Mouse (Mus musculus) intestine, embryonic 16.5 days (tissue): ENCODE measurements around the gene Cep170b. TPM values are rescaled to one million over a fixed set of nuclear protein-coding genes. Genes with fewer than 3 reads are reported as not detected.

Source experiments
- ATAC-seq: fragments of 200-750 bp; cut with Nextera tagmentation; 2 replicates; pipeline ENCODE4 v1.8.0; 2017; ENCODE audit warnings: moderate TSS enrichment, moderate library complexity
- H3K27ac ChIP-seq: fragments of 300-500 bp; sonication (generic); 2 replicates; pipeline ENCODE4 v1.5.1; 2014; ENCODE audit warnings: mild to moderate bottlenecking, low read length
- H3K27me3 ChIP-seq: fragments of 300-500 bp; sonication (generic); replicated peaks from 2 replicates; pipeline ENCODE4 v1.6.1; 2014; ENCODE audit warnings: low read length, control low read depth, mixed read lengths; ENCODE audit not compliant: control insufficient read depth, insufficient read depth
- H3K36me3 ChIP-seq: fragments of 300-500 bp; sonication (generic); 2 replicates; pipeline ENCODE4 v1.6.1; 2014; ENCODE audit warnings: low read length, control low read depth; ENCODE audit not compliant: control insufficient read depth, insufficient read depth
- H3K4me1 ChIP-seq: fragments of 300-500 bp; sonication (generic); 2 replicates; pipeline ENCODE4 v1.6.1; 2014; ENCODE audit warnings: low read length, control low read depth, mixed read lengths; ENCODE audit not compliant: control insufficient read depth, insufficient read depth
- H3K4me2 ChIP-seq: fragments of 300-500 bp; sonication (generic); 2 replicates; pipeline ENCODE4 v1.6.1; 2014; ENCODE audit warnings: low read depth, low read length, control low read depth
- H3K4me3 ChIP-seq: fragments of 300-500 bp; sonication (generic); 2 replicates; pipeline ENCODE4 v1.5.1; 2014; ENCODE audit warnings: mild to moderate bottlenecking, low read length
- H3K9ac ChIP-seq: fragments of 300-500 bp; sonication (generic); 2 replicates; pipeline ENCODE4 v1.6.1; 2014; ENCODE audit warnings: low read depth, low read length
- H3K9me3 ChIP-seq: fragments of 300-500 bp; sonication (generic); 2 replicates; pipeline ENCODE4 v1.6.1; 2016; ENCODE audit warnings: low read length, control low read depth; ENCODE audit not compliant: control insufficient read depth
- WGBS: fragments of 180-500 bp; shearing (Covaris S2); extraction: QIAGEN DNeasy Blood & Tissue Kit; methylation state at CpG from one replicate; pipeline ENCODE4 v1.1.7; 2014; 5-methylcytosine and 5-hydroxymethylcytosine counted together
- polyA plus RNA-seq: library from polyadenylated mRNA; unstranded; fragments of >200 nt; fragmentation: Nextera tagmentation; extraction: Ambion mirVana; gene quantifications from 2 replicates; pipeline ENCODE4 v1.2.1, GENCODE M21; 2015

Gene Cep170b
- polyA plus RNA-seq, 1 experiment from 2014 or later: 13.2 TPM

DNA sequence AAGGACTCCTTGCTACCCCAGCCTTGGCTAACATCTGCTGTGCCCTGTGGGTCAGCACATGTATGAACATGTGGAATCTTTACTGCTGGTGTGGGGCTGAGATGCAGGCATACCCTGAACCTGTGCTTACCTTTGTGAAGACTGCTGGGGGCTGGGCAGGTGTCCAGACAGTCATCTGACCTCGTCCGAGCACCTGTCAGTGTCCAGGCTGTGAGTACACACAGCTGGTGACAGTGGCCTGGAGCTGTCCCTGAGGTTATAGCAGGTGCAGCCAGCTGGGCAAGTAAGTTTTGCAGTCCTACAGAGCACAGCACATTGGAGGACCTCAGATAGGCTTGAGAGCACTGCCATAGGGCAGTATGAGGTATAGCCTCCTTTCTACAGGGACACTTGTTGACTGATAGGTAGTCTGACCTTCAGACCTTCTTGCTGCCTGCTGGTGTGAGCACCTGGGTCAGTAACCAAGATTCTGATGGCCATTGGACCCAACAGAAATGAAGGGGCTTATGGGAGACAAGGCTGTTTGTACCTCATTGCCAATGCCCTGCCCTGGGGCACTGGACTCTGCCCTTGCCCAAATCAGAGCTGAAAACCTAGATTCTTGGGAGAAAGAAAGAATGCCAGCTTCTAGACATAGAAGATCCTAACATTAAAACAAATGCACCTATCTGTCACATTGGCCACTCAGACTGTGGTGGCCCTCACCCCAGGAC, 14.0 kb downstream of the Cep170b start:
- Histone ChIP-seq H3K27me3 (no peaks in the 10 kb centered on the region), H3K4me3 (no peak overlapping the region), H3K4me2 (no peak overlapping the region), H3K9me3 (no peaks in the 10 kb centered on the region), H3K36me3 (peaks cover 16% of the 10 kb centered on the region), H3K9ac (no peak overlapping the region), H3K4me1 (no peaks in the 10 kb centered on the region), H3K27ac (no peak overlapping the region)
- WGBS: 84% methylated on average over 2 of the region's 2 CpGs
- ATAC-seq: no peak

GRCm38 (mm10) chr12:112734881-112735655, 14.8 kb downstream of the Cep170b start:
- Histone ChIP-seq H3K27me3 (no peaks in the 10 kb centered on the region), H3K9me3 (no peaks in the 10 kb centered on the region), H3K27ac (no peak overlapping the region), H3K4me3 (no peak overlapping the region), H3K9ac (no peak overlapping the region), H3K4me2 (no peak overlapping the region), H3K36me3 (peaks cover 21% of the 10 kb centered on the region), H3K4me1 (no peaks in the 10 kb centered on the region)
- 91% methylated on average over 19 of the region's 19 CpGs for WGBS
- no peak for ATAC-seq

DNA sequence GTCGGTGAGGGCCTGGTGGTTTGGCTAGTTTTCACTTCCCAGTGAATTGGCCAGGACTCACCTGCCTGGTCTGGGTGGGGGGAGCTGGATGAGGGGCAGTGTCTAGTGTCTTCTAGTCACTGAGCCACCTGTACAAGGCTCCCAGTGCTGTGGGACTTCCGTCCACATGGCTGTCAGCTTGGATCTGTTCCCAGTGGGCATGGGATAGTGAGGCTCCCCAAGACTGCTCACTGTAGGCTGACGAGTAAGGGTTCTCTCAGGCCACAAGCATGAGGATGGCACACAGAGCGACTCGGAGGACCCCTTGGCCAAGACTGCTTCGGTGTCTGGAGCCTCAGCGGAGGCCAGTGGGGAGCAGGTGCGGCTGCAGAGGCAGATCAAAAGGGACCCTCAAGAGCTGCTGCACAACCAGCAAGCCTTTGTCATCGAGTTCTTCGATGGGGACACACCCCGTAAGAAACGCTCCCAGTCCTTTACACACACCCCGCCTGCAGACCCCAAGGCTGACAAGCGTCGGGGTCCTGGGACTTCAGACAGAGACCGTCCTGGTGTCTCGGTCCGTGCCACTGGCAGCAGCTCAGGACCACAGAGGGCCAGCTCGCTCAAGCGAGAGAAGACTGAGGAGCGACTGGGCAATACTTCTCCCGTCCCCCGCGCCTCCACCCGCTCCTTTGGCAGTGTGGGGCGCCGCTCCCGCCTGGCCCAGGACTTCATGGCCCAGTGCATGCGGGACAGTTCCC, 15.8 kb downstream of the Cep170b start:
- H3K27ac ChIP-seq: no peak overlapping the region
- H3K27me3 ChIP-seq: no peaks in the 10 kb centered on the region
- no peak overlapping the region for H3K9ac ChIP-seq
- 87% methylated on average over 29 of the region's 29 CpGs for WGBS
- H3K9me3 ChIP-seq: no peaks in the 10 kb centered on the region
- peaks cover 21% of the 10 kb centered on the region for H3K36me3 ChIP-seq
- H3K4me2 ChIP-seq: no peak overlapping the region
- no peaks in the 10 kb centered on the region for H3K4me1 ChIP-seq
- ATAC-seq: no peak
- H3K4me3 ChIP-seq: no peak overlapping the region

GRCm38 (mm10) chr12:112736636-112736925, 16.3 kb downstream of the Cep170b start:
- 88% methylated on average over 10 of the region's 10 CpGs for WGBS
- no peaks in the 10 kb centered on the region for H3K9me3 ChIP-seq
- no peak overlapping the region for H3K4me3 ChIP-seq
- H3K4me2 ChIP-seq: no peak overlapping the region
- no peak for ATAC-seq
- H3K27ac ChIP-seq: no peak overlapping the region
- no peaks in the 10 kb centered on the region for H3K27me3 ChIP-seq
- no peak overlapping the region for H3K9ac ChIP-seq
- H3K4me1 ChIP-seq: no peaks in the 10 kb centered on the region
- H3K36me3 ChIP-seq: peaks cover 21% of the 10 kb centered on the region; the same call in 1 of the 2 replicates

- WGBS: 85% methylated on average over 7 of the region's 7 CpGs
These were observed 16.8 kb downstream of the Cep170b start for GRCm38 (mm10) chr12:112737081-112737480.

GRCm38 (mm10) chr12:112737761-112738160, 17.5 kb downstream of the Cep170b start:
- Histone ChIP-seq H3K4me2 (no peak overlapping the region), H3K27me3 (no peaks in the 10 kb centered on the region), H3K27ac (no peak overlapping the region), H3K9ac (no peak overlapping the region), H3K36me3 (peaks cover 18% of the 10 kb centered on the region; the same call in 1 of the 2 replicates), H3K9me3 (no peaks in the 10 kb centered on the region), H3K4me3 (no peak overlapping the region), H3K4me1 (peaks cover 5% of the 10 kb centered on the region; the same call in 1 of the 2 replicates)
- ATAC-seq: no peak
- WGBS: 90% methylated on average over 14 of the region's 14 CpGs

More at GRCm38 (mm10) chr12:112737081-112737480, 16.8 kb downstream of the Cep170b start:
- Histone ChIP-seq H3K9me3 (no peaks in the 10 kb centered on the region), H3K4me2 (no peak overlapping the region), H3K9ac (no peak overlapping the region), H3K27me3 (no peaks in the 10 kb centered on the region), H3K4me3 (no peak overlapping the region), H3K4me1 (no peaks in the 10 kb centered on the region), H3K27ac (no peak overlapping the region), H3K36me3 (peaks cover 20% of the 10 kb centered on the region; the same call in 1 of the 2 replicates)
- no peak for ATAC-seq

- H3K4me2 ChIP-seq: no peak overlapping the region
- no peaks in the 10 kb centered on the region for H3K9me3 ChIP-seq
- H3K36me3 ChIP-seq: peaks cover 18% of the 10 kb centered on the region; the same call in 1 of the 2 replicates
- H3K4me3 ChIP-seq: no peak overlapping the region
- no peak for ATAC-seq
- 93% methylated on average over 31 of the region's 31 CpGs for WGBS
- peaks cover 9% of the 10 kb centered on the region; the same call in 1 of the 2 replicates for H3K4me1 ChIP-seq
- H3K27ac ChIP-seq: no peak overlapping the region
- no peaks in the 10 kb centered on the region for H3K27me3 ChIP-seq
- no peak overlapping the region for H3K9ac ChIP-seq
These were observed 18.2 kb downstream of the Cep170b start for GRCm38 (mm10) chr12:112738281-112739022.

DNA sequence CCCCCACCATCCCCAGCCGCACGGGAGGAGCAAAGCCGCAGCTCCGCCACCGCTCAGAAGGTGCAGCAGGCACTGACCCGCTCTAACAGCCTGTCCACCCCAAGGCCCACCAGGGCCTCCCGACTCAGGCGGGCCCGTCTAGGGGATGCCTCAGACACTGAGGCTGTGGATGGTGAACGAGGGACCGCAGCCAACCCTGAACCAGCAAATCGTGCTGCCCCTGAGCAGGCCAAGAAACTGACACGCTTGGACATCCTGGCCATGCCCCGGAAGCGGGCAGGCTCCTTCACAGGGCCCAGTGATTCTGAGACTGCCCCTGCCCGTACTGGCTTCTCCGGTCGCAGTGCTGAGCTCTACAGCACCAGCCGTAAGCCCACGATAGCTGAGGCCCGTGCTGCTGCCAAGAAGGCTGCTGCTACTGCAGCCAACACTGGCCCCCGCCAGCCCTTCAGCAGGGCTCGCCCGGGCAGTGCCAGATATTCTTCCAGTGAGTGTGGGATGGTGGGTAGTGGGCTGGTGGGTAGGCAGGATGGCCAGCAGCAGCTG, 18.8 kb downstream of the Cep170b start:
- Histone ChIP-seq H3K4me2 (no peak overlapping the region), H3K27ac (no peak overlapping the region), H3K9ac (no peak overlapping the region), H3K4me1 (peaks cover 9% of the 10 kb centered on the region; the same call in 1 of the 2 replicates), H3K9me3 (no peaks in the 10 kb centered on the region), H3K4me3 (no peak overlapping the region), H3K27me3 (no peaks in the 10 kb centered on the region), H3K36me3 (peaks cover 18% of the 10 kb centered on the region; the same call in 1 of the 2 replicates)
- 93% methylated on average over 24 of the region's 24 CpGs for whole genome bisulfite sequencing
- no peak for ATAC-seq
